Mouse (Mus musculus) CH12.LX (cell line): ENCODE measurements around the gene Dazap1.
A peak's percentile ranks its signal among the peaks of the same experiment; 100 is the strongest.

Source experiments
- CTCF ChIP-seq, 2 experiments: IDR thresholded peaks in 1 of 2; conservative IDR thresholded peaks in 1 of 2; 2 replicates each; pipeline ENCODE4 v1.5.1; 2011 to 2012; ENCODE audit warnings: low read depth in 2 of 2, low read length in 2 of 2, improper control_type of control experiment in 1 of 2, inconsistent platforms in 1 of 2, mild to moderate bottlenecking in 1 of 2, moderate library complexity in 1 of 2
- GABPA ChIP-seq: IDR thresholded peaks from 2 replicates; pipeline ENCODE4 v1.6.1; 2012; ENCODE audit warnings: low read depth, low read length, improper control_type of control experiment, inconsistent platforms; ENCODE audit not compliant: insufficient replicate concordance
- POLR2A ChIP-seq: IDR thresholded peaks from 2 replicates; pipeline ENCODE4 v1.6.1; 2011; ENCODE audit warnings: low read depth, mild to moderate bottlenecking, improper control_type of control experiment, low read length
- USF1 ChIP-seq: IDR thresholded peaks from 2 replicates; pipeline ENCODE4 v1.6.1; 2014; ENCODE audit warnings: low read depth, mild to moderate bottlenecking, inconsistent platforms, low read length, improper control_type of control experiment

DNA sequence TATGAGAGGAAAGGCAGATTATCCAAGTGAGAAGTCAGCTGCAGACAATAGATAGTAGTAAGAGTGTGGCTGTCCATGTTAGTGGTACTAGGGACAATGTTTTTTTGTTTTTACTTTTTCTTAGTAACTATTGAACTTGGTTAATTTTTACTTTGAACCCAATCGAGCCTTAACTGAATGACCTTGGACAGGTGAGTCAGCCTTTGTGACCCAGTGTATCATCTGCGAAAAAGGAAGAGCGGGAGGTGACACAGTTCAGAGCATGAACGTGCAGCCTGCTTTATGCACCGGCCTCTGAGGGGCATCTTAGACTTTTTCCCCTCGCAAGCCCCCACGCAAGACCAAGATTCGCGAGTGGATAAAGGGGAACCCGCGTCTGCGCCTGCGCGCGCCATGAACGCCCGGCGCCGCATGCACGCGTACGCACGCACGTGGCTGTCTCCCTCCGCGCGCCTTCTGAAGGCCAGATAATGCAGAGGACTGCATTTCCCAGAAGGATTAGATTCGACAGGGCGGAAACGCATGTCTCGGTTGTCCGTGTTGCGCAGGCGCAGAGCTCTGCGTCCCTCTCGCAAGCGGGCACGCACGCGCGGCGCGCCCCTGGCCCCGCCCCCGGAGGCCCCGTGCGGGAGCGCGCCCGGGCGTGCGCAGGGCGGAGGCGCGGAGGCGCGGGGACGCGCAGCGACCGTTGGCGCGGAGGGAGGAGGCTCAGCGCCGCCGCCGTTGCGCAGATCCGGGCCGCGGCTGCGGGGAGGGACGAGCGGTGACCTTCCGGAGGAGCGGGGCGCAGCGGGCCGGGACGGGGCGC lies 3.3 kb downstream of the Dazap1 start:
- TF ChIP-seq CTCF (conservative IDR thresholded peaks at IDR 0.05 in 1 of 2, IDR thresholded peaks at IDR 0.05 in 1 of 2; ENCODE audit: low read depth in 2 of 2, low read length in 2 of 2) (no peak), GABPA (peak; percentile 43; the same call in 1 of the 2 replicates), USF1 (peak; percentile 65), POLR2A (peak; percentile 80)
